ENCODE assay signal across 16 mouse cellular contexts in the genomic region with DNA sequence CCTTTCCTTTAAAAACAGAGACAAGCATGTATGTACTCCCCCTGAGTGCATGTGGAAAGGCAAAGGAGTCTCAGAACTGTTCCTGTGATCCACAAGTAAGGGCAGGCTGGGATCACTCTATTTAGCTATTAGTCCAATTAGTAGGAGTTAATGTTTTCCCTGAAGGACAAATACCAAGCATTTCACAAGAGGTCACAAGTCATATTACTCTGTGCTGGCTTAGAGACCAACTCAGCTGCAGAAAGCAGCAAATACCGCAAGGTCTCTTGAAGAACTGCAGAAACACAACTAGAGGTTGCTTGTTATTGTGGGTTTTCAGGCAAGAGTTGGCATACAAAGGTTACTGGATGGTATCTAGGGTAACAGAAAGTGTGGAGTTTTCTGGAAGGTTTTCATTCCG. TPM values are rescaled to one million over a fixed set of nuclear protein-coding genes. Genes with fewer than 3 reads are reported as not detected.
DNase-seq lines count a peak whose midpoint lies in the region; ATAC-seq lines count a peak whose summit lies in the region.
"Had no signal": no experiment of that assay in that cellular context is flagged by ENCODE, and none has a peak within 500 bp of the region (broad histone marks: within the 10 kb centered on the region; RNA-seq: fewer than 3 reads in every experiment).

No protein-coding gene starts in this region.

- H3K4me2 ChIP-seq in heart, embryonic 13.5 days, result no peak overlapping the region
- H3K4me2 ChIP-seq in kidney, embryonic 14.5 days (replicated peaks; ENCODE audit: low read depth, low read length), result no peak overlapping the region
- peak overlapping the region; percentile 15; the same call in 1 of the 2 replicates for H3K4me2 ChIP-seq in liver, embryonic 15.5 days
- H3K4me2 ChIP-seq: heart, embryonic 12.5 days; hindbrain, embryonic 15.5 days had no signal

- peak overlapping the region; percentile 42; the same call in 1 of the 2 replicates for H3K27ac ChIP-seq in heart, embryonic 13.5 days (replicated peaks)
- H3K27ac ChIP-seq in kidney, embryonic 14.5 days (ENCODE audit: low read depth, low read length), result peak overlapping the region; percentile 37; the same call in 1 of the 2 replicates
- H3K27ac ChIP-seq in liver, embryonic 15.5 days (replicated peaks), result 0 out of 2 replicates have a peak overlapping the region, but pooled peaks have one; percentile 24
- H3K27ac ChIP-seq: hindbrain, embryonic 15.5 days; midbrain, embryonic 10.5 days had no signal

- no peak for ATAC-seq in heart, embryonic 13.5 days (ENCODE audit: extremely low read depth, insufficient number of reproducible peaks, low FRiP score, low TSS enrichment)
- ATAC-seq in kidney, embryonic 14.5 days (ENCODE audit: low FRiP score, low TSS enrichment), result peak; percentile 68; the same call in 1 of the 2 replicates
- ATAC-seq in liver, embryonic 15.5 days (ENCODE audit: insufficient read depth), result 0 out of 2 replicates have a peak, but pooled peaks have one; percentile 31
- no peak for ATAC-seq in megakaryocyte progenitor cell, adult 5-6 weeks (replicated peaks; ENCODE audit: poor library complexity)

- no peak overlapping the region for H3K4me3 ChIP-seq in heart, embryonic 13.5 days
- H3K4me3 ChIP-seq in kidney, embryonic 14.5 days (ENCODE audit: low read length), result no peak overlapping the region
- H3K4me3 ChIP-seq in liver, embryonic 15.5 days (replicated peaks), result no peak overlapping the region
- H3K4me3 ChIP-seq: erythroblast, embryonic 14.5 days; heart, embryonic 12.5 days; hindbrain, embryonic 15.5 days; midbrain, embryonic 10.5 days had no signal

- no peaks in the 10 kb centered on the region for H3K36me3 ChIP-seq in heart, embryonic 13.5 days
- no peaks in the 10 kb centered on the region for H3K36me3 ChIP-seq in kidney, embryonic 14.5 days (ENCODE audit: control insufficient read depth, insufficient read depth, low read length)
- H3K36me3 ChIP-seq in liver, embryonic 15.5 days (replicated peaks), result no peaks in the 10 kb centered on the region
- H3K36me3 ChIP-seq: heart, embryonic 12.5 days; hindbrain, embryonic 15.5 days; midbrain, embryonic 10.5 days had no signal

- H3K4me1 ChIP-seq in heart, embryonic 13.5 days, result peaks cover 35% of the 10 kb centered on the region
- peaks cover 15% of the 10 kb centered on the region; the same call in 1 of the 2 replicates for H3K4me1 ChIP-seq in kidney, embryonic 14.5 days (ENCODE audit: control insufficient read depth, insufficient read depth, low read length)
- peaks cover 5% of the 10 kb centered on the region; the same call in 1 of the 2 replicates for H3K4me1 ChIP-seq in liver, embryonic 15.5 days (replicated peaks)
- H3K4me1 ChIP-seq: hindbrain, embryonic 15.5 days had no signal

- 69% methylated on average over 2 of the region's 2 CpGs for WGBS in heart, embryonic 13.5 days
- WGBS in kidney, embryonic 14.5 days, result 64% methylated on average over 2 of the region's 2 CpGs
- WGBS in liver, embryonic 15.5 days (ENCODE audit: insufficient replicate concordance), result 55% methylated on average over 2 of the region's 2 CpGs

- no peaks in the 10 kb centered on the region for H3K9me3 ChIP-seq in heart, embryonic 13.5 days
- H3K9me3 ChIP-seq in kidney, embryonic 14.5 days (ENCODE audit: control insufficient read depth, low read length), result no peaks in the 10 kb centered on the region
- H3K9me3 ChIP-seq in liver, embryonic 15.5 days (replicated peaks), result no peaks in the 10 kb centered on the region
- H3K9me3 ChIP-seq: heart, embryonic 12.5 days; hindbrain, embryonic 15.5 days; midbrain, embryonic 10.5 days had no signal

- H3K9ac ChIP-seq in heart, embryonic 13.5 days, result no peak overlapping the region
- no peak overlapping the region for H3K9ac ChIP-seq in kidney, embryonic 14.5 days (ENCODE audit: low read depth, low read length)
- H3K9ac ChIP-seq in liver, embryonic 15.5 days, result no peak overlapping the region
- H3K9ac ChIP-seq: heart, embryonic 12.5 days; hindbrain, embryonic 15.5 days had no signal

- H3K27me3 ChIP-seq in heart, embryonic 13.5 days (replicated peaks), result no peaks in the 10 kb centered on the region
- no peaks in the 10 kb centered on the region for H3K27me3 ChIP-seq in kidney, embryonic 14.5 days (ENCODE audit: control insufficient read depth, insufficient read depth, low read length)
- H3K27me3 ChIP-seq in liver, embryonic 15.5 days, result no peaks in the 10 kb centered on the region
- H3K27me3 ChIP-seq: heart, embryonic 12.5 days; hindbrain, embryonic 15.5 days had no signal

- DNase-seq in heart, adult 9 months (ENCODE audit: low spot score in 2 of 2), result no peak
- peak; percentile 11 for DNase-seq in adipocyte (ENCODE audit: low spot score)
- no peak for DNase-seq in natural killer cell, adult 2 months (ENCODE audit: low spot score in 2 of 2)
- no peak for DNase-seq in testis, postnatal 10 days (ENCODE audit: low spot score)
- DNase-seq: cerebellum, postnatal 25 days; layer of hippocampus, adult 9-11 months; left cerebral cortex, postnatal 4 days; thymus, postnatal 25 days had no signal

RNA-seq across cellular contexts. Expression of a gene that starts 59.6 kb away (rescaled TPM):
- 37.2 and 38.3 TPM in 2 replicates for polyA plus RNA-seq in heart, embryonic 13.5 days (2015; fragmentation: Nextera tagmentation; extraction: Ambion mirVana)
- polyA plus RNA-seq in kidney, embryonic 14.5 days (2014; fragmentation: Nextera tagmentation; extraction: Ambion mirVana), result 48.1 and 79.3 TPM in 2 replicates
- 12.4 and 14.1 TPM in 2 replicates for polyA plus RNA-seq in liver, embryonic 15.5 days (2015; fragmentation: Nextera tagmentation; extraction: Ambion mirVana)
- total RNA-seq in megakaryocyte progenitor cell, adult 5-6 weeks (2015), result 1.1 and 1.8 TPM in 2 replicates
- 1.2 and 1.7 TPM in 2 replicates for total RNA-seq in megakaryocyte progenitor cell, adult 5-6 weeks (2017)

Comparison
In these comparisons a context has a peak if more than half of its experiments do, and no peak if none do; other contexts are left out.
1. ATAC-seq: peak in kidney, embryonic 14.5 days (single experiment) and liver, embryonic 15.5 days (single experiment); none in heart, embryonic 13.5 days (single experiment) and megakaryocyte progenitor cell, adult 5-6 weeks (single experiment).
2. Peak in every context shown above with its lines, with median percentiles within 50 percentile points of each other: H3K27ac ChIP-seq.